Mouse (Mus musculus) limb, embryonic 14.5 days (tissue): ENCODE measurements around the gene Ctnnal1. TPM values are rescaled to one million over a fixed set of nuclear protein-coding genes. Genes with fewer than 3 reads are reported as not detected.

Experiments
- ATAC-seq: fragments of 200-750 bp; cut with Nextera tagmentation; 2 replicates; pipeline ENCODE4 v1.8.0; 2017; ENCODE audit warnings: low read depth, moderate number of reproducible peaks, moderate TSS enrichment; ENCODE audit not compliant: low FRiP score
- DNase-seq: peaks from one replicate; pipeline ENCODE4 v3.0.0-alpha.2; 2015; ENCODE audit warnings: low spot score
- H3K27ac ChIP-seq: fragments of 300-500 bp; sonication (generic); replicated peaks from 2 replicates; pipeline ENCODE4 v1.5.1; 2014; ENCODE audit warnings: low read depth, mild to moderate bottlenecking, low read length, moderate library complexity, mixed read lengths
- H3K27me3 ChIP-seq: fragments of 300-500 bp; sonication (generic); 2 replicates; pipeline ENCODE4 v1.6.1; 2014; ENCODE audit warnings: low read length, mixed read lengths; ENCODE audit not compliant: control insufficient read depth, insufficient read depth
- H3K36me3 ChIP-seq: fragments of 300-500 bp; sonication (generic); 2 replicates; pipeline ENCODE4 v1.6.1; 2014; ENCODE audit warnings: mild to moderate bottlenecking, low read length, moderate library complexity, mixed read lengths; ENCODE audit not compliant: control insufficient read depth, insufficient read depth
- H3K4me1 ChIP-seq: fragments of 300-500 bp; sonication (generic); 2 replicates; pipeline ENCODE4 v1.6.1; 2014; ENCODE audit warnings: antibody characterized with exemption, low read length, mixed read lengths; ENCODE audit not compliant: control insufficient read depth, insufficient read depth
- H3K4me2 ChIP-seq: fragments of 300-500 bp; sonication (generic); replicated peaks from 2 replicates; pipeline ENCODE4 v1.6.1; 2014; ENCODE audit warnings: low read depth, mild to moderate bottlenecking, low read length, moderate library complexity; ENCODE audit not compliant: severe bottlenecking
- H3K4me3 ChIP-seq: fragments of 300-500 bp; sonication (generic); replicated peaks from 2 replicates; pipeline ENCODE4 v1.5.1; 2014; ENCODE audit warnings: low read length
- H3K9ac ChIP-seq: fragments of 300-500 bp; sonication (generic); 2 replicates; pipeline ENCODE4 v1.6.1; 2014; ENCODE audit warnings: mild to moderate bottlenecking, low read depth, low read length, moderate library complexity; ENCODE audit not compliant: severe bottlenecking
- H3K9me3 ChIP-seq: fragments of 300-500 bp; sonication (generic); 2 replicates; pipeline ENCODE4 v1.6.1; 2016; ENCODE audit warnings: low read length; ENCODE audit not compliant: control insufficient read depth
- POLR2A ChIP-seq: fragments of 200-500 bp; IDR thresholded peaks from 2 replicates; pipeline ENCODE4 v1.8.0; 2012; ENCODE audit warnings: inconsistent platforms, mild to moderate bottlenecking, moderate library complexity, borderline replicate concordance; ENCODE audit not compliant: insufficient read depth, insufficient read length; ENCODE audit errors: extremely low read depth
- WGBS: fragments of 180-500 bp; shearing (Covaris S2); extraction: QIAGEN DNeasy Blood & Tissue Kit; methylation state at CpG from one replicate; pipeline ENCODE4 v1.1.7; 2014; 5-methylcytosine and 5-hydroxymethylcytosine counted together
- polyA plus RNA-seq, 2 experiments: library from polyadenylated mRNA; depleted of rRNA in 1 of 2; stranded (reverse) in 1 of 2; unstranded in 1 of 2; fragments of >200 nt; fragmentation: Nextera tagmentation in 1 of 2; extraction: Ambion mirVana in 1 of 2; gene quantifications; 2 replicates each; pipeline versions ENCODE4 v1.2.1 to v1.2.3; 2012 to 2014

Ctnnal1 gene
- polyA plus RNA-seq, 2 experiments, result 25.8 to 28.4 TPM

DNA sequence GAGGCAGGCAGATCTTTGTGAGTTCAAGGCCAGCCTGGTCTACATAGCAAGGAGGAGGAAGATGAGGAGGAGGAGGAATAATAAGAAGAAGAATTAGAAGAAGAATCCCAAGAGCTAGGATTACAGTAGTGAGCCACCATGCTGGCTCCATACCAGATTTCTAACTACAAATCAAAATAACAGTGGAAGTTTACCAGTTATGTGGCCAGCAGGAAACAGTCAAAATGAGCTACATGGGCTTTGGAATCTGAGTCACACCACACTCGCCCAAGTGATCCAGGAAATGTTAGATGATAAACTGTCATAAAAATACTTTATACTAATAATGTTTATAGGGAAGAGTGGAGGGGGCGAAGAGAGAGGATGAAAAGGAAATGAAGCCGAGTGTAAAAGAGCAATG, 24.7 kb downstream of the Ctnnal1 start:
- no peak overlapping the region for H3K27ac ChIP-seq
- H3K27me3 ChIP-seq, result no peaks in the 10 kb centered on the region
- TF ChIP-seq POLR2A, result no peak
- no peaks in the 10 kb centered on the region for H3K4me1 ChIP-seq
- DNase-seq, result no peak
- H3K9ac ChIP-seq, result no peak overlapping the region
- peaks cover 5% of the 10 kb centered on the region; the same call in 1 of the 2 replicates for H3K9me3 ChIP-seq
- no peak overlapping the region for H3K4me2 ChIP-seq
- peaks cover 45% of the 10 kb centered on the region for H3K36me3 ChIP-seq
- no peak for ATAC-seq
- 71% methylated on average over 3 of the region's 3 CpGs for WGBS
- H3K4me3 ChIP-seq, result no peak overlapping the region

DNA sequence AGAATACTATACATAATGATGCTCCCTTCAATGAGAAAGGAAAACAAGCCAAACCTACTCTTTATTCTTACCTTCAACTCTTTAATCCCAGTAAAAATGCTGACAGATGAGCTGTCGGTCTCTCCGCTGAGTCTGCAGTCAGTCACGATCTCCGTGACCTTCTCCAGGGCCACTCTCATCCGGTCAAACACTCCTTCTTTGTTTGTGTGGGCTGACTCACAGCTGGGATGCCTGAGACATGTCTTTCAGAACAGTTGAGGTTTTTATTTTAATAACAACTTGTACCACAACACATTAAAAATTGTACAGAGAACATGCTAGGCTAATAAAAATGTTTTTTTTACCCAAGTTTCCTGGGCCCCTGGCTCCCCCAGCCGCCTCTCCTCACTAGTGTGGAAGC, 27.3 kb downstream of the Ctnnal1 start:
- Histone ChIP-seq H3K9ac (no peak overlapping the region), H3K4me3 (no peak overlapping the region), H3K27me3 (no peaks in the 10 kb centered on the region), H3K4me2 (no peak overlapping the region), H3K27ac (no peak overlapping the region), H3K9me3 (no peaks in the 10 kb centered on the region), H3K4me1 (no peaks in the 10 kb centered on the region), H3K36me3 (peaks cover 48% of the 10 kb centered on the region)
- no peak for TF ChIP-seq POLR2A
- 78% methylated on average over 6 of the region's 6 CpGs for WGBS
- DNase-seq, result no peak
- no peak for ATAC-seq

DNA sequence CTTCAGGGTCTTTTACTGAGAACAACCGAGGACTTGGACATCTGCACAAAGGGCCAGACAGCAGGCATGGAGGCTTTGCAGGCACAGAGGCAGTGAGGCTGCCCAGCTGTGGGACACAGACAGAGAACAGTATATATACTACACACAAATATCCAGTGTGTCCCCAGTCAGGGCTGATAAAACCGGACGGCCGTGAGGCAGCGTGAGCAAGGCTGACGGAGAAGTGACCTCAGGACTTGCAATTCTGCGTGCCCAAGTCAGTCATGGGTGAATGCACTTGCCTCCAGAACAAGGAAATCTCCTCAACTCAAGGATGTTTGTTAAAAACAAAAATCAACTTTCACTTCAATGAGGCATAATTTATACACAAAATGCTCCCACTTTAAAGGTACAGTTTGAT, 33.0 kb downstream of the Ctnnal1 start:
- H3K4me2 ChIP-seq, result no peak overlapping the region
- no peak for ATAC-seq

DNA sequence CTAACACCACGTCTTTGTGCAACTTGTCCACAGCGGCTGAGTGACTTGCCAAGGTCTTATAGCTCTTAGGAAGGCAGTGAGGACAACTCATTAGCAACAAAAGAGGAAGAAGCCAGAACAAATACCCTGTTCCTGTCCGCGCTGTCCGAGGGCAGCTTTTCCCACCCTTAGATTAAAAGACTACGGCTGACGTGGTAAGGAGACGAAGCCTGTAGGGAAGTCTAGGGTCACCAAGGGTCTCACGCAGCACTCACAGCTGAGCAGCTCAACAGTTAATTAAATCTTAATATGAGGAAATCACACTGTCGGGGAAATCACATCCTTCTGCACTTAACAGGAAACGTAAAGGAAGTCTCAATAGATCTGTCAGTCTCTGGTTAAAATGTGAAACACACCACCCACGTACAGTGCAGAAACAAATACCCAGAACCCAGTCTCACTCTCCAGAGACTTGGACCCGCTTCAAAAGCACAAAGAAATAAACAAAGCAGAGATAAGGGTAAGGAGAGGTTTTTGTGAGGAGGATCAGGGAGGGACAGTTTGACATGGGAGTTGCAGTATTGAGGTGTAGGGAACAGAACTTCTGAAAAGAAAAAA, 33.9 kb downstream of the Ctnnal1 start:
- H3K9me3 ChIP-seq, result no peaks in the 10 kb centered on the region
- ATAC-seq, result no peak
- H3K4me3 ChIP-seq, result no peak overlapping the region
- H3K27ac ChIP-seq, result no peak overlapping the region
- H3K9ac ChIP-seq, result no peak overlapping the region
- no peaks in the 10 kb centered on the region for H3K27me3 ChIP-seq
- H3K4me1 ChIP-seq, result peaks cover 11% of the 10 kb centered on the region; the same call in 1 of the 2 replicates
- no peak for TF ChIP-seq POLR2A
- peaks cover 39% of the 10 kb centered on the region for H3K36me3 ChIP-seq
- no peak overlapping the region for H3K4me2 ChIP-seq
- DNase-seq, result no peak
- WGBS, result 62% methylated on average over 13 of the region's 13 CpGs

More for the DNA sequence above, 33.0 kb downstream of the Ctnnal1 start:
- no peak overlapping the region for H3K9ac ChIP-seq
- no peak for DNase-seq
- H3K27me3 ChIP-seq, result no peaks in the 10 kb centered on the region
- TF ChIP-seq POLR2A, result no peak
- H3K36me3 ChIP-seq, result peaks cover 41% of the 10 kb centered on the region
- H3K9me3 ChIP-seq, result no peaks in the 10 kb centered on the region
- H3K4me1 ChIP-seq, result peaks cover 11% of the 10 kb centered on the region; the same call in 1 of the 2 replicates
- H3K27ac ChIP-seq, result no peak overlapping the region
- H3K4me3 ChIP-seq, result no peak overlapping the region
- 87% methylated on average over 7 of the region's 7 CpGs for WGBS

DNA sequence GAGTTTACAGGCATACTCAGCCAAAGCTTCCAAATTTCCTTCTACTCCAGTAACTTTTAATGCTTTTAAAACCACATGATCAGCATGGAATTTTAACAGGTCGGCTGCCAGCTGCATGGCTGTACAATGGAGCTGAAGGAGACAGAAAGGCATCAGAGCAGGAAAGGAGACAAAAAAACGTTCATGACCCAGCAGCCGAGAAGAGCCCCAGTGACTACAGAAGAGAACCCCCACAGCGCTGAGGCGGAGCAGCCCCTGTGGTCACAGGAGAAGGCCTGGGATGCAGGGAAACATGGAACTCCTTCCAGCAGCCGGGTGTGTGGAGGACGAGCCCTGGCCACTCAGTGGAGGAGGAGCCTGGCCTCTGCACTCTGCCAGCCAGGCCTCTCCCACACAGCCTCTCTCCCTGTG, 35.5 kb downstream of the Ctnnal1 start:
- H3K9me3 ChIP-seq, result no peaks in the 10 kb centered on the region
- H3K4me2 ChIP-seq, result peak overlapping the region; percentile 20
- 33% methylated on average over 7 of the region's 7 CpGs for WGBS
- ATAC-seq (peak; percentile 79), DNase-seq (peak; percentile 71)
- peaks cover 30% of the 10 kb centered on the region for H3K36me3 ChIP-seq
- H3K27me3 ChIP-seq, result no peaks in the 10 kb centered on the region
- H3K27ac ChIP-seq, result peak overlapping the region; percentile 52
- no peak for TF ChIP-seq POLR2A
- peaks cover 11% of the 10 kb centered on the region; the same call in 1 of the 2 replicates for H3K4me1 ChIP-seq
- H3K9ac ChIP-seq, result no peak overlapping the region
- no peak overlapping the region for H3K4me3 ChIP-seq
